Mouse (Mus musculus): Measurements from ENCODE around the gene Hao2. TPM values are rescaled to one million over a fixed set of nuclear protein-coding genes. Genes with fewer than 3 reads are reported as not detected.

Gene Hao2
- polyA plus RNA-seq, 1 experiment = not detected

DNA sequence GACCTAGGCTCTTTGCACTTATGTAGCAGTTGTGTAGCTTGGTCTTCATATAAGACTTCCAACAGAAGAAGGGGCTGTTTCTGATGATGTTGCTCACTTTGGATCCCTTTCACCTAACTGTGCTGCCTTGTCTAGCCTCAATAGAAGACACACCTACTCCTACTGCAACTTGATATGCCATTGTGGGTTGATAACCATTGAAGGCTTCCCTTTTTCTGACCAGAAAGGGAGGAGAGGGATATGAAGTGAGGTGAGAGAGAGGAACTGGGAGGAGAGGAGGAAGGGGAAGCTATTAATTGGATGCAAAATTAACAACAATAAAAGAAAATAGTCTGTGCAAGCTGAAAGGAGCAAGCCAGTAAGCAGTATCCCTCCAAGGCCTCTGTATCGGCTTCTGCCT lies 30.2 kb downstream of the Hao2 start:
- no peak for TF ChIP-seq POLR2A (IDR thresholded peaks at IDR 0.05; ENCODE audit: borderline replicate concordance, low read depth, low read length)
- no peaks in the 10 kb centered on the region for H3K4me1 ChIP-seq (ENCODE audit: control insufficient read depth, insufficient read depth, low read length)
- no peak overlapping the region for H3K4me3 ChIP-seq (ENCODE audit: insufficient read depth, low read length)
- H3K27ac ChIP-seq (ENCODE audit: insufficient read depth, low read depth, low read length) = no peak overlapping the region

DNA sequence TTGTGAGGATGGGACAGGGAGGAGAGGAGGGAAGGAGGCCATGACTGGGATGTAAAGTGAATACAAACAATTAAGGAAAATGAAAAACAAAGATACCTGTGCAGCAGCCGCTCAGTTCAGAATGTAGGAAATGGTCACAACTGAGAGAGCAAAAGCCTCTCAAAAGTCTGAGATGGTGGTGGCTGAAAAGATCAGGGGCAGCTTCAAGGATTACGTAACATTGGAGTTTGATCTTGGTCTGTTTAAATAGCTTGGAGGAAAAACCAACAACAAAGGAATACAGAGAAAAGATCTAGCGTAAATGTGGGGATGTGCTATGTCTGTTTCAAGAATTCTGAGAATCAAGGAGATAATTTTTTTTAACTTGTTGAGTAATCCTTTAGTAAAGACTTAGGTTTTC lies 33.5 kb downstream of the Hao2 start, which contains the start of gene Hsd3b1:
Gene Hsd3b1 (minus strand): TSS at position 219 of the 400 bp plus-strand sequence.
- Histone ChIP-seq H3K4me1 (ENCODE audit: control insufficient read depth, insufficient read depth, low read length) (no peaks in the 10 kb centered on the region), H3K27ac (ENCODE audit: insufficient read depth, low read depth, low read length) (no peak within 1 kb of the TSS), H3K4me3 (ENCODE audit: insufficient read depth, low read length) (no peak within 1 kb of the TSS)
- no peak for TF ChIP-seq CTCF (IDR thresholded peaks at IDR 0.05; ENCODE audit: low read depth, low read length)
- TF ChIP-seq POLR2A (IDR thresholded peaks at IDR 0.05; ENCODE audit: borderline replicate concordance, low read depth, low read length) = no peak

DNA sequence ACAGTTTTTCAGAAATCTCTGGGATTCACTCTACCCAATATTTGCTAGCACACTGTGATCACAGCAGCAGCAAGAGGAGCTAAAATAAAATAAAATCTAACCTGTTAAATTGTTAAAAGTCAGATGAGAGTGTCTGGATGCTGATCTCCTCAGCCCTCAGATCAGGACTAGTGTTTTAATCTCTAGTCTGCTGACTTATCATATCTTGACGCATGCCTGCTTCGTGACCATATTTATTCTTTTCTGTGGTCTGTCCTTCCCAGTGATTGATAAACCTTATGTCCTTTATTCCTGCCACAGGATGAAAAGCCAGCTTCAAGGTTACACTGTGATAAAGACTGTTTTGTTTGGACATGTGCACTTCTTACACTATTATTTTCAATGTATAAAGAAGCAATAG lies 35.0 kb downstream of the Hao2 start:
- no peak overlapping the region for H3K27ac ChIP-seq (ENCODE audit: insufficient read depth, low read depth, low read length)

DNA sequence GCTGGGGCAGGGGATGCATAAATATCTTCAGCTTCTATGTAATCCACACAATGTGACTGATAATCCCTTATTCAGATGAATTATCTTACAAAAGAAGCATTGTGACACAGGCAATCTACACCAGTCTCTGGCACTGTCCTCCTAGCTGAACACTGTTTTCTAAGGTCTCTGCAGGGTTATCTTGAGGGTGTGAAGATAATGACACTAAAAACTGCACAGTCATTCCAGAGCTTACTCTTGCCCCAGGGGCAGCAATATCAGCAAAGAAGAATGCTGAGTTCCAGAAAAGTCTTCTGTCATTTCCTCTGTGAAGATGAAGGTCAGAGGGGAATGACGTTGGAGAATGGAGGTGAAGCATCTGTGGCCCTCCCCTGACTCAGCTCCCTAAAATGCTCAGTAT lies 36.1 kb downstream of the Hao2 start:
- no peak overlapping the region for H3K27ac ChIP-seq (ENCODE audit: insufficient read depth, low read depth, low read length)
- no peaks in the 10 kb centered on the region for H3K4me1 ChIP-seq (ENCODE audit: control insufficient read depth, insufficient read depth, low read length)
- H3K4me3 ChIP-seq (ENCODE audit: insufficient read depth, low read length) = no peak overlapping the region
- TF ChIP-seq POLR2A (IDR thresholded peaks at IDR 0.05; ENCODE audit: borderline replicate concordance, low read depth, low read length) = no peak

More for the DNA sequence above, 35.0 kb downstream of the Hao2 start:
- Histone ChIP-seq H3K4me3 (ENCODE audit: insufficient read depth, low read length) (no peak overlapping the region), H3K4me1 (ENCODE audit: control insufficient read depth, insufficient read depth, low read length) (no peaks in the 10 kb centered on the region)
- no peak for TF ChIP-seq POLR2A (IDR thresholded peaks at IDR 0.05; ENCODE audit: borderline replicate concordance, low read depth, low read length)

DNA sequence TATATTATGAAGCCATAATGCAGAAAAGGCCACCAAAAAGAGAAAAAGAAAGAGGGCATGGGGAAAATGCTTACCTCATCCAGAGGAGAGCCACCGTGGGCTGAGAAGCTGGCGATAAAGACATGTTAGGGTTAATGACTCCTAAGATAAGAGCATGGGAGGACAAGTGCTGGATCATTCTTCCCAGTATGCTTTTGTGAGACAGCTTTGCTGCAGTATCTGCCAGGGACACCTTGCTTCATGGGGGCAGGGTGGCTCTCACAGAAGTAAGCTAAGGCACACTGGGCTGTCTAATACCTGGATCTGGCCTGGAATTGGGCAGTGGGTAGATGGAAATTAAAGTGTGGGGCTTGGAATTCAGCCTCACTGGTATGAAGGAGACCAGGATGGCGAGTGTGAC lies 37.9 kb downstream of the Hao2 start:
- no peak overlapping the region for H3K27ac ChIP-seq (ENCODE audit: insufficient read depth, low read depth, low read length)

DNA sequence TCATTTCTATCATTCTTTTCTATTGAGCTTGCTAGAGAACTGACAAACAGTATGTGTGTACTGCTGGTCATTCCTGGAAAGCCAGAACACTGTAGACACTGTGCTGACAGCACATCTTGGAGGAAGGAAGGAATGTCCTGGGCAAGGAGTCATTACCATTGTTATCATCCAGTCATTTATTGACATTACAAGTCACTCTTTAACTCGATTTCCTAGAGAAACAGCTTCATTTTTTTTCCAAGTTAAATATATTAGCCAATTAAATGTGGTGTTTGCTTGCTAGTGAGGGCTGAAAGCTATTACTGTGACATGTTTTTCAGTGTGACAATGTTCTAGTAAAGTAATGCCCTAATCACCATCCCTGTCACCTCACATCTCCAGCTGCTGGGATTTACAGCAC lies 39.4 kb downstream of the Hao2 start:
- Histone ChIP-seq H3K4me1 (ENCODE audit: control insufficient read depth, insufficient read depth, low read length) (no peaks in the 10 kb centered on the region), H3K27ac (ENCODE audit: insufficient read depth, low read depth, low read length) (no peak overlapping the region), H3K4me3 (ENCODE audit: insufficient read depth, low read length) (no peak overlapping the region)
- TF ChIP-seq CTCF (IDR thresholded peaks at IDR 0.05; ENCODE audit: low read depth, low read length) (no peak), POLR2A (IDR thresholded peaks at IDR 0.05; ENCODE audit: borderline replicate concordance, low read depth, low read length) (no peak)

More for the DNA sequence above, 37.9 kb downstream of the Hao2 start:
- Histone ChIP-seq H3K4me1 (ENCODE audit: control insufficient read depth, insufficient read depth, low read length) (no peaks in the 10 kb centered on the region), H3K4me3 (ENCODE audit: insufficient read depth, low read length) (no peak overlapping the region)
- TF ChIP-seq POLR2A (IDR thresholded peaks at IDR 0.05; ENCODE audit: borderline replicate concordance, low read depth, low read length) = no peak
- no peak for TF ChIP-seq CTCF (IDR thresholded peaks at IDR 0.05; ENCODE audit: low read depth, low read length)

DNA sequence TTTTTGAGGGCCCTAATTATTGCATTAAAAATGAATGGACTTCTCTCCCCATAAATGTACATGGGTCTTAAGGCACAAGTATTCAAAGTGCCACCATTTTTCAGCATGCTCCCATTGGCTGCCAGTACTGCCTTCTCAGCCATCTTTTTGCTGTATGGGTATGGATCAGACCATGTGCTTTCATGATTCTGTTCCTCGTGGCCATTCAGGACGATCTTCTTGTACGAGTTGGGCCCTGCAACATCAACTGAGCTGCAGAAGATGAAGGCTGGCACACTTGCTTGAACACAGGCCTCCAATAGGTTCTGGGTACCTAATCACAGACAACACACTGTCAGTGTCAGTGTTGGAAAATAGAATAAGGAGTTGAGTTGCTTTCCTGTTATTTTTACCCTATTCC lies 40.0 kb downstream of the Hao2 start:
- H3K27ac ChIP-seq (ENCODE audit: insufficient read depth, low read depth, low read length) = no peak overlapping the region
- no peaks in the 10 kb centered on the region for H3K4me1 ChIP-seq (ENCODE audit: control insufficient read depth, insufficient read depth, low read length)
- no peak overlapping the region for H3K4me3 ChIP-seq (ENCODE audit: insufficient read depth, low read length)
- TF ChIP-seq POLR2A (IDR thresholded peaks at IDR 0.05; ENCODE audit: borderline replicate concordance, low read depth, low read length) = no peak
- TF ChIP-seq CTCF (IDR thresholded peaks at IDR 0.05; ENCODE audit: low read depth, low read length) = no peak

DNA sequence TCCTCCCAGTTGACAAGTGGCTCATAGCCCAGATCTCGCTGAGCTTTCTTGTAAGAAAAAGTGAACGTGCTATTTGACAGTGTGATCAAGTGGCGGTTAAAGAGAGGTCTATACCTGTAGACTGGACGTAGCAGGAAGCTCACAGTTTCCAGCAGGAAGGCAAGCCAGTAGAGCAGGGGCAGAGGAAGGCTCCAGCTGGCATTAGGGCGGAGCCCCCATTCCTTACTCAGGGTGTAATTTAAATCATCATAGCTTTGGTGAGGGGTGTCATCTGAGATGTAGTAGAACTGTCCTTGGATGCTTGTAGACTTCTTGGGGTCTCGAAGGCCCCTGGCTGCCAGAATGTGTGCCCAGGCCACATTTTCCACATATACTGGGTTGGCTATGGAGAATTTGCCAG lies 40.4 kb downstream of the Hao2 start:
- Histone ChIP-seq H3K4me1 (ENCODE audit: control insufficient read depth, insufficient read depth, low read length) (no peaks in the 10 kb centered on the region), H3K27ac (ENCODE audit: insufficient read depth, low read depth, low read length) (no peak overlapping the region), H3K4me3 (ENCODE audit: insufficient read depth, low read length) (no peak overlapping the region)
- TF ChIP-seq POLR2A (IDR thresholded peaks at IDR 0.05; ENCODE audit: borderline replicate concordance, low read depth, low read length) (no peak), CTCF (IDR thresholded peaks at IDR 0.05; ENCODE audit: low read depth, low read length) (no peak)

DNA sequence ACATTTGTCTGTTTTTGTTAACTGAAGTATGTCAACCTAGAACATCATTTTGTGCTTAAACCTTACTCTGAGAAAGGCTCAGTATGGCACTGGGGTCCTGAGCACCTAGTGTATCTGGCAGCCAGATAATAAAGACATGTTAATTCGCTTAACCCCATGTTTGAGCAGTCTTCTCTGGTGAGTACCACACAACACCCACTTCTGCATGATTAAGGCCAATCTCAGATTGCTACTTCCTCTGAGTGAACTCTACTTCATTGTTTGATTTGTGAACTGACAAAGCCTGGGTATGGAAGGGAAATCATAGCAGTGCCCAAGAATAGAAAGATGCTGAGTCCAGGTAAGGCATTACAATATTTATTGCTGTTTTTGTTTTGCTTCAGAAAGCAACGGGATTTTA lies 41.2 kb downstream of the Hao2 start:
- TF ChIP-seq CTCF (IDR thresholded peaks at IDR 0.05; ENCODE audit: low read depth, low read length) (no peak), POLR2A (IDR thresholded peaks at IDR 0.05; ENCODE audit: borderline replicate concordance, low read depth, low read length) (no peak)
- Histone ChIP-seq H3K4me1 (ENCODE audit: control insufficient read depth, insufficient read depth, low read length) (no peaks in the 10 kb centered on the region), H3K4me3 (ENCODE audit: insufficient read depth, low read length) (no peak overlapping the region), H3K27ac (ENCODE audit: insufficient read depth, low read depth, low read length) (no peak overlapping the region)

DNA sequence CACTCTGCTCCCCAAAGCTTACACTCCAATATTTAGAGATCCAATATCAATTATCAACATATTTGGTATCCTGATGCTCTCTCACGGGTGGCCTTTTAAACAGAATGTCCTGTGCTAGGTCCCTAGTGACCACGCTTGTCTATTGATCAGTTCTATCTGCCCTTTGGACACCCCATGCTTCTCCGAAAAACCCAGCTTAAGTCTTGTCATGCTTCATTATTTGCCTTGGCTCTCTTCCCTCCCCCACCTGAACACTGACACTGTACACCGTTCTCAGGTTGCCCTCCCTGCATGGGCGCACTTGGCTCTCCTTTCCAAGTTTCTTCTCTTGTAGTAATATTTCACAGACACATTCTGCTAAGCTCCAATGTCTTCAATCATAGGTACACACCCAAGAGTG lies 42.8 kb downstream of the Hao2 start:
- no peaks in the 10 kb centered on the region for H3K4me1 ChIP-seq (ENCODE audit: control insufficient read depth, insufficient read depth, low read length)
- H3K4me3 ChIP-seq (ENCODE audit: insufficient read depth, low read length) = no peak overlapping the region
- TF ChIP-seq POLR2A (IDR thresholded peaks at IDR 0.05; ENCODE audit: borderline replicate concordance, low read depth, low read length) (no peak), CTCF (IDR thresholded peaks at IDR 0.05; ENCODE audit: low read depth, low read length) (no peak)
- H3K27ac ChIP-seq (ENCODE audit: insufficient read depth, low read depth, low read length) = no peak overlapping the region

DNA sequence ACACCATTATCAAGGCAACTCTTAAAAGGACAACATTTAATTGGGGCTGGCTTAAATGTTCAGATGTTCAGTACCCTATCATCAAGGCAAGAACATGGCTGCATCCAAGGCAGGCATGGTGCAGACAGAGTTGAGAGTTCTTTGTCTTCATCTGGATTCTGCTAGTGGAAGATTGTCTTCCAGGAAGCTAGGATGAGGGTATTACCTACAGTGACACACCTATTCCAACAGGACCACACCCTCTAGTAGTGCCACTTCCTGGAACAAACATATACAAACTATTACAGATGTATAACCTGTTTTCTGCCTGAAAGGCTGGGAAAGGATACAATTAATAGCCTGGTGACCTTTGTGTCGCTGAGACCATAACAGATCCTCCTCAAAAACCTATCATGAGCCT lies 44.1 kb downstream of the Hao2 start:
- Histone ChIP-seq H3K4me1 (ENCODE audit: control insufficient read depth, insufficient read depth, low read length) (no peaks in the 10 kb centered on the region), H3K4me3 (ENCODE audit: insufficient read depth, low read length) (no peak overlapping the region), H3K27ac (ENCODE audit: insufficient read depth, low read depth, low read length) (no peak overlapping the region)
- TF ChIP-seq POLR2A (IDR thresholded peaks at IDR 0.05; ENCODE audit: borderline replicate concordance, low read depth, low read length) = no peak
- TF ChIP-seq CTCF (IDR thresholded peaks at IDR 0.05; ENCODE audit: low read depth, low read length) = no peak

Other genes starting within 250 kb of the Hao2 start
- gene Hsd3b2, start 168.7 kb downstream of the Hao2 start, polyA plus RNA-seq (2012; ENCODE audit: insufficient read depth, insufficient read length, missing spikeins) = not detected in 2 replicates
- gene Hsd3b3, start 130.1 kb downstream of the Hao2 start, polyA plus RNA-seq (2012; ENCODE audit: insufficient read depth, insufficient read length, missing spikeins) = not detected in 2 replicates
- gene Hsd3b6, start 78.8 kb downstream of the Hao2 start, polyA plus RNA-seq (2012; ENCODE audit: insufficient read depth, insufficient read length, missing spikeins) = not detected in 2 replicates
- not detected in 2 replicates for gene Hsd3b1, start 33.4 kb downstream of the Hao2 start, polyA plus RNA-seq (2012; ENCODE audit: insufficient read depth, insufficient read length, missing spikeins)
- gene Wars2, start 247.8 kb upstream of the Hao2 start, polyA plus RNA-seq (2012; ENCODE audit: insufficient read depth, insufficient read length, missing spikeins) = 4.6 and 5.3 TPM in 2 replicates